Mouse (Mus musculus) cerebellum, adult 2 months (tissue): Measurements from ENCODE around the gene Glipr2. TPM values are rescaled to one million over a fixed set of nuclear protein-coding genes. Genes with fewer than 3 reads are reported as not detected.
A peak's percentile ranks its signal among the peaks of the same experiment; 100 is the strongest.

Source experiments
- DNase-seq, 2 experiments: peaks; one replicate each; pipeline ENCODE4 v3.0.0; 2021
- H3K27ac ChIP-seq: fragments of 200-500 bp; 2 replicates; pipeline ENCODE4 v1.5.1; 2012; ENCODE audit warnings: low read length, control low read depth, inconsistent platforms; ENCODE audit not compliant: insufficient read depth
- H3K27me3 ChIP-seq: fragments of 200-500 bp; 2 replicates; pipeline ENCODE4 v1.6.1; 2012; ENCODE audit warnings: inconsistent platforms, mild to moderate bottlenecking, low read length, moderate library complexity; ENCODE audit not compliant: control insufficient read depth, insufficient read depth
- H3K4me1 ChIP-seq: fragments of 200-500 bp; 2 replicates; pipeline ENCODE4 v1.6.1; 2011; ENCODE audit warnings: low read length; ENCODE audit not compliant: control insufficient read depth, insufficient read depth
- H3K4me3 ChIP-seq: fragments of 200-500 bp; replicated peaks from 2 replicates; pipeline ENCODE3; 2011; ENCODE audit warnings: mild to moderate bottlenecking, low read depth, low read length, control low read depth; ENCODE audit not compliant: insufficient read depth
- CTCF ChIP-seq: fragments of 200-500 bp; IDR thresholded peaks from 2 replicates; pipeline ENCODE4 v1.5.1; 2011; ENCODE audit warnings: low read depth, mild to moderate bottlenecking, control low read depth, low read length, moderate library complexity, borderline replicate concordance; ENCODE audit not compliant: insufficient read depth
- POLR2A ChIP-seq: fragments of 200-500 bp; IDR thresholded peaks from 2 replicates; pipeline ENCODE4 v1.6.1; 2011; ENCODE audit warnings: low read length, control low read depth, borderline replicate concordance; ENCODE audit not compliant: insufficient read depth
- WGBS: fragments of 180-500 bp; shearing (Covaris S2); methylation state at CpG from one replicate; pipeline ENCODE4 v1.1.7; 2018; 5-methylcytosine and 5-hydroxymethylcytosine counted together
- polyA plus RNA-seq: library from polyadenylated mRNA; depleted of rRNA; stranded (reverse); fragments of >200 nt; gene quantifications from 2 replicates; pipeline ENCODE4 v1.2.3, GENCODE M21; 2012; rRNA removed

The Glipr2 gene
- 6.8 and 7.4 TPM in 2 replicates for polyA plus RNA-seq

DNA sequence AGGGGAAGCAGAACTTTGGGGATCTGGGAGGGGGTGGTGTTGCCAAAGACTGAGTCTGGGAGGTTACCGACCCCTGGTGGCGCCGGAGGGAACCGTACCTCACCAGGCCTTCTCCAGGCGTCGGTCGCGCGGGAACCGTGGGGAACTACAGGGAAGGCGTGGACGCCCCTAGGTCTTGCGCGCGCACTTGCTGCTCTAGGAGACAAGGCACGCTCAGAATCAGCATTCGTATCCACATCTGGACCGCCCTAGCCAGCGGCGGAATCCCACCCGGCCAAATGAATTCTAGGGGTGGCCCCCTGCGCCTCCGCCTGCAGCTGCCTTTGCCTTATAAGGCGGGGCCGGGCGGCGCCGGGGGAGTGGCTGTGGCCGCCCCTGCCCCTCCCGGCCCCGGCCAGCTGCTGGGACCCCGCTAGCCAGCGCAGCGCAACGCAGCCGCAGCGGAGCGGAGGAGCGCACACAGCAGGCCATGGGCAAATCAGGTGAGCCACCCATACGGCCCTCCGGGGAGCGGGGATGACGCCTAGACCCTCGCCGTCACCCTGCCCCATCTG is at the start of gene Glipr2:
TSS of gene Glipr2 (plus strand) at position 110 of the 554 bp plus-strand sequence.
- no peak within 1 kb of the TSS for H3K27ac ChIP-seq

DNA sequence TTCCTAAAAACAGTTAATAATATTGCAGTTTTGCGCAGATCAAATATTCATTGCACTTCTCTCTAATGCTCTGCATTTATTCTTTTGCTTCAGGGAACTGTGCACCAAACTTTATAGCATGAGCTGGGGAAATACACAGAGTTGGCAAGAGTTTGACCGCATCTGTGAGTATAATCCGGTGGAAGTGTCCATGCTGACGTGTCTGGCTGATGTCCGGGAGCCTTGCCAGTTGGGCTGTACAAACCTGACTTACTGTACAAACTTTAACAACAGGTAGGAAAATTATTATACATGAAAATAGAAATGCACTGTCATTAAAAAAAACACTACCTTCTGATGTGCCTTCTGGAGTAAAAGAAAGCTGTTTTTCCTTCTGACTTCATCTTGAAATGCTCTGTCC is 39.0 kb upstream of the Glipr2 start:
- no peak overlapping the region for H3K27ac ChIP-seq

More for the DNA sequence above, at the start of gene Glipr2:
- H3K27me3 ChIP-seq: peaks cover 1% of the 10 kb centered on the region; the same call in 1 of the 2 replicates
- peak; percentile 45; the same call in 1 of the 2 replicates for TF ChIP-seq CTCF
- no peak for TF ChIP-seq POLR2A
- no peaks in the 10 kb centered on the region for H3K4me1 ChIP-seq
- peak; percentile 9 to 28 for DNase-seq
- H3K4me3 ChIP-seq: no peak within 1 kb of the TSS
- WGBS: under 1% methylated on average over 45 of the region's 45 CpGs

DNA sequence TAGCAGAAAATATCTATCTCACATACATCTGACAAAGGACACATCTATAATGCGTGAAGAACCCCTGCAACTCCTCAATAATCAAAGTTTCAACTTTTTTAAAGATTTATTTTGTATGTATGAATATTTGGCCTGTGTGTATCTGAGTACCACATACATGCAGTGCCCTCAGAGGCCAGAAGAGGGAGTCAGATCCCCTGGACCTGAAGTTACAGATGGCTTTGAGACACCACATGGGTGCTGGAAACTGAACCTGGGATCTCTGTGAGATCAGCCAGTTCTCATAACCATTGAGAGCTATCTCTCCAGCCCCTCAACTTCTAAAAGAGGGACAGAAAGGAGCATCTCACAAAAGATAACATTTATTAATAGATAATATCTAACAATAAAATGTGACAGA is 36.6 kb upstream of the Glipr2 start:
- Histone ChIP-seq H3K4me1 (no peaks in the 10 kb centered on the region), H3K4me3 (no peak overlapping the region), H3K27ac (no peak overlapping the region), H3K27me3 (no peaks in the 10 kb centered on the region)
- TF ChIP-seq POLR2A (no peak), CTCF (no peak)
- 98% methylated on average over 1 of the region's 1 CpGs for WGBS
- no peak for DNase-seq

More for the DNA sequence above, 39.0 kb upstream of the Glipr2 start:
- 52% methylated on average over 5 of the region's 5 CpGs for whole genome bisulfite sequencing
- Histone ChIP-seq H3K4me1 (no peaks in the 10 kb centered on the region), H3K4me3 (no peak overlapping the region), H3K27me3 (no peaks in the 10 kb centered on the region)
- no peak for DNase-seq
- TF ChIP-seq CTCF (no peak), POLR2A (no peak)

DNA sequence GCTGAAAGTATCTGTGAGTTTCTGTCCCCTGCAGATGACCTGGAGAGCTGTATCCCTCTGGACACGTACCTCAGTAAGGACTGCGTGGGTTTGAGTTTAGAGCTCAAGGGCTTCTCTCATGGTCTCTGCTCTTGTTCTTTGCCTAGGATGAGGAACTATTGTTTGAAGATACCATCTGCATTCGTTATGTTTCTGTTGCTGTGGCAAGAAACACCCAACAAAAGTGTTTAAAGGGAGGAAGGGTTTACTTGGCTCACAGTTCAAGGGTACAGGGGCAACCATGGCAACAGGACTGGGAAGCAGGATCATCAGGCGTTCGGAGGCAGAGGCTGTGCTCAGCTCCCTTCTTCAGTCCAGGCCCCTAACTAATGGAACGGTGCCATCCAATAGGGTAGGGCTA is 32.1 kb upstream of the Glipr2 start:
- Histone ChIP-seq H3K4me3 (no peak overlapping the region), H3K27me3 (no peaks in the 10 kb centered on the region), H3K4me1 (no peaks in the 10 kb centered on the region), H3K27ac (no peak overlapping the region)
- 71% methylated on average over 6 of the region's 6 CpGs for WGBS
- DNase-seq: no peak
- TF ChIP-seq CTCF (no peak), POLR2A (no peak)

DNA sequence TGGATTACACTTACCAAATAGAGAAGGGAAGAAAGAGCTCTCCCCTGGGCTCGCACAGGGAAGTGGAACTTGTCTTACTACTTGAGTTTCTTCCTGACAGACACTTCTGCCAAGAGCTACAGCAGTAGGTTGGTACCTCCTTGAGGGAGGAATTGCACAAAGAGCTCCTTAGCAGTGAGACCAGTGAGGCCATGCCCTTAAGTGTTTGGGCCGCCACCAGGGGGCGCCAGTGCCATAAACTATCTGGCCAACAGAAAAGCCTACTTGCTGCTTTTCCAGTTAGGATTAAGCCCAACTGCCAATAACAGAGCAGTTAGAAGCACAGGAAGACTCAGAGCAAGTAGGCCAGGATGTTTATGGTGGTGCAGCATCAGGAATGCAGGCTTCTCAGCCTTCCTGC is 31.4 kb upstream of the Glipr2 start:
- Histone ChIP-seq H3K27ac (no peak overlapping the region), H3K27me3 (no peaks in the 10 kb centered on the region), H3K4me3 (no peak overlapping the region), H3K4me1 (no peaks in the 10 kb centered on the region)
- 16% methylated on average over 3 of the region's 3 CpGs for WGBS
- TF ChIP-seq POLR2A: no peak
- peak; percentile 80 for TF ChIP-seq CTCF
- peak; percentile 66 to 77 for DNase-seq

DNA sequence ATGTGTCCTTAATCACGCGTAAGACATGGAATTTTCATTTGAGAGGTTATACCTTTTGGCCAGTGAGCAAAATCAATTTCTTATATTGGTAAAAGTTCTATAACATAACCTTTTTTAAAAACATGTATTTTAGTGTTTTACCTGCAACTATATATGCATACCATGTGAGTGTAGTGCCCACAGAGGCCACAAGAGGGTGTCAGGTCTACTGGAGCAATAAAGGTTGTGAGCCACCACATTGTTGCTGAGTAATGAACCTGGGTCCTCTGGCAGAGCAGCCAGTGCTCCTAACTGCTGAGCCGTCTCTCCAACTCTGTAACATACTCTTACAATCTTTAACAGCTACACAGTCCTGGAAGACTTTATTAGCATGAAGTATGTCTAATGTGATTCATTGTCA is 29.4 kb upstream of the Glipr2 start:
- Histone ChIP-seq H3K4me3 (no peak overlapping the region), H3K4me1 (no peaks in the 10 kb centered on the region), H3K27me3 (no peaks in the 10 kb centered on the region), H3K27ac (no peak overlapping the region)
- 91% methylated on average over 3 of the region's 3 CpGs for WGBS
- no peak for DNase-seq
- TF ChIP-seq CTCF (0 out of 2 replicates have a peak, but pooled peaks have one; percentile 4), POLR2A (no peak)

DNA sequence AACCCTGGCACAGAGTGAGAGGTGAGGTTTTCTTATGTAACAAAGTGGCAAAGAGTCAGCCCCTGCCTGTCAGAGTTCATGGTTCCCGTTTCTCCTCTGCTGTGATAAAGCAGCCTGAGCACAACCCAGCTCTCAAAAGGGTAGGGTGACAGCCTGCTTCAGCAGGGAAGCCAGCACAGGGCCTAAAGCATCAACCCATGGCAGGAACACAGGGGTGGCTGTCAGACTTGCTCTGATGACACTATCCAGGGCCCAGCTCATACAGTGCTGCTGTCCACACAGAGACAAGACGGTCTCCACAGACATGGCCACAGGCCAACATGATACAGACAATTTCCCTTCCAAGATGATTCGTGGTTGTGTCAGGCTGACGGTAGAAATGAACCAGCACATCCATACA is 25.3 kb upstream of the Glipr2 start:
- no peak for DNase-seq
- TF ChIP-seq CTCF: no peak
- Histone ChIP-seq H3K27ac (no peak overlapping the region), H3K27me3 (no peaks in the 10 kb centered on the region), H3K4me3 (no peak overlapping the region), H3K4me1 (no peaks in the 10 kb centered on the region)
- WGBS: 66% methylated on average over 4 of the region's 4 CpGs

DNA sequence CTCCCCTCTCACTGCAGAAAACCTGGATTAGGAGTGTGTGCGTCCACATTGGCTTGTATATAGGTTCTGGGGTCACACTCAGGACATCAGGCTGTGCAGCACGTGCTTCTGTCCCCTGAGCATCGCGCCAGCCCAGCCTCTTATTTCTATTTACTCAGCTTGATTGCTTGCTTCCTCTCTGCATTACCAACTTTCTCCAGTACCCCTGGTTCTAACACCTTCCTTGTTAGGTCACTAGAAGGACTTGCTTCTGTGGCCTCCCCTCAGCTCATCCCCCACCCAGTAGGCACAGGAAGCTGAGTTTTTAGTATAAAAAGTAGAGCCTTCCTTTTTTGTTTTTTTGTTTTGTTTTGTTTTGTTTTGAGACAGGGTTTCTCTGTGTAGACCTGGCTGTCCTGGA is 21.0 kb upstream of the Glipr2 start:
- H3K4me1 ChIP-seq: no peaks in the 10 kb centered on the region
- WGBS: 89% methylated on average over 4 of the region's 4 CpGs
- no peak for DNase-seq
- no peak overlapping the region for H3K4me3 ChIP-seq
- H3K27ac ChIP-seq: no peak overlapping the region
- TF ChIP-seq POLR2A: no peak
- no peak for TF ChIP-seq CTCF
- H3K27me3 ChIP-seq: no peaks in the 10 kb centered on the region
